ENCODE assay signal across 8 mouse cellular contexts in the genomic region with DNA sequence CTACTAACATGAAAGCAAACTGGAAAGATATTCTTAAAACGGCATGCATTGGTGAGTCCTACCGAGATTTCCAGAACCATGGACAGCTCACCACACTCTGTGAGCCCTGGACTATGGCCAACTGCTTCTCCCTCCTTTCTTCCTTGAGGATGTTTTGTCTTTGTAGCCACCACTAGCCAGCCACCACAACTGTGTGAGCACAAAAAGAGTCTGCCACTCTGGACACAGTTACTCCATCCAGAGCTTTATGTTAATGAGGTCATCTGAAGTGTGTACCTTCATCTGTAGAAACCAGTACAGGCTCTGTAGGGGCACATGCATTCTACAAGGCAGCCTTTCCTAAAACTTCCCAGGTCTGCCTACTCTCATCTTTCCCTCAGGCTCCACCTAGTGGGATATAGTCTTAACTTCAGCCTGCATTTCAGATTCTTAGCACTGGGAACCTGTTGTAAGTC. TPM values are rescaled to one million over a fixed set of nuclear protein-coding genes. Genes with fewer than 3 reads are reported as not detected.
DNase-seq lines count a peak whose midpoint lies in the region; ATAC-seq lines count a peak whose summit lies in the region.
"Had no signal": no experiment of that assay in that cellular context is flagged by ENCODE, and none has a peak within 500 bp of the region (broad histone marks: within the 10 kb centered on the region; RNA-seq: fewer than 3 reads in every experiment).

No protein-coding gene starts in this region.

- intact Hi-C loops in heart, postnatal 14 days (cut with DNase I), result loop anchor here (10.0 kb wide), 1 partner anchor 470 kb away; no protein-coding TSS in a partner anchor
- intact Hi-C loops in left cerebral cortex, postnatal 10 days (cut with DNase I), result loop anchor here (5.0 kb wide), 2 partner anchors 72 to 468 kb away; no protein-coding TSS in a partner anchor

- no peak overlapping the region for H3K27ac ChIP-seq in neural tube, embryonic 14.5 days (ENCODE audit: low read depth, low read length)
- H3K27ac ChIP-seq: lung, embryonic 15.5 days had no signal

- no peaks in the 10 kb centered on the region for H3K9me3 ChIP-seq in neural tube, embryonic 14.5 days (ENCODE audit: control insufficient read depth, low read length)
- H3K9me3 ChIP-seq: lung, embryonic 15.5 days had no signal

- no peak overlapping the region for H3K9ac ChIP-seq in neural tube, embryonic 14.5 days (replicated peaks; ENCODE audit: low read depth, low read length)
- H3K9ac ChIP-seq: lung, embryonic 15.5 days had no signal

- 25% methylated on average over 2 of the region's 2 CpGs for WGBS in neural tube, embryonic 14.5 days

- H3K4me3 ChIP-seq in neural tube, embryonic 14.5 days (ENCODE audit: low read depth, low read length), result no peak overlapping the region
- H3K4me3 ChIP-seq: lung, embryonic 15.5 days had no signal

- ATAC-seq in neural tube, embryonic 14.5 days (ENCODE audit: low read depth), result peak; percentile 81; the same call in 1 of the 2 replicates
- ATAC-seq in megakaryocyte, adult 5-6 weeks (ENCODE audit: poor library complexity, severe bottlenecking), result no peak

- H3K36me3 ChIP-seq in neural tube, embryonic 14.5 days (ENCODE audit: control insufficient read depth, insufficient read depth, low read length), result no peaks in the 10 kb centered on the region
- H3K36me3 ChIP-seq: lung, embryonic 15.5 days had no signal

- no peak overlapping the region for H3K4me2 ChIP-seq in neural tube, embryonic 14.5 days (ENCODE audit: low read depth, low read length)
- H3K4me2 ChIP-seq: lung, embryonic 15.5 days had no signal

- DNase-seq in 3T3-L1 (ENCODE audit: low read depth, low spot score) (peak; percentile 14), ES-CJ7 (ENCODE audit: low read depth, low spot score) (peak; percentile 77)
- peak; percentile 51 for DNase-seq in cerebellum, adult 8-10 months
- peak; percentile 3 to 29 for DNase-seq in heart, postnatal 14 days
- DNase-seq in left cerebral cortex, postnatal 10 days (ENCODE audit: extremely low spot score in 1 of 2, low spot score in 2 of 2), result peak; percentile 35 to 53

- H3K4me1 ChIP-seq in neural tube, embryonic 14.5 days (ENCODE audit: control insufficient read depth, insufficient read depth, low read length), result no peaks in the 10 kb centered on the region
- H3K4me1 ChIP-seq: lung, embryonic 15.5 days had no signal

- no peaks in the 10 kb centered on the region for H3K27me3 ChIP-seq in neural tube, embryonic 14.5 days (ENCODE audit: control insufficient read depth, insufficient read depth, low read length)
- H3K27me3 ChIP-seq: lung, embryonic 15.5 days had no signal

RNA-seq across cellular contexts. Expression of a gene that starts 43.6 kb away (rescaled TPM):
- not detected for total RNA-seq in heart, postnatal 14 days (2021)
- total RNA-seq in left cerebral cortex, postnatal 10 days (2021), result not detected
- 1.7 and 2.6 TPM in 2 replicates for polyA plus RNA-seq in neural tube, embryonic 14.5 days (2014; fragmentation: Nextera tagmentation; extraction: Ambion mirVana)
- not detected in 2 replicates for total RNA-seq in megakaryocyte, adult 5-6 weeks (2015)
- not detected in 2 replicates for total RNA-seq in megakaryocyte, adult 5-6 weeks (2017)
- polyA plus RNA-seq: lung, embryonic 15.5 days had no signal

Comparison
In these comparisons a context has a peak if more than half of its experiments do, and no peak if none do; other contexts are left out.
1. DNase-seq: peak in every context shown above with its lines; median percentile 77 in ES-CJ7; 51 in cerebellum, adult 8-10 months; 44 in left cerebral cortex, postnatal 10 days; 16 in heart, postnatal 14 days; 14 in 3T3-L1.